Mouse (Mus musculus): ENCODE results near the gene Cldn3.

- TF ChIP-seq CTCF (IDR thresholded peaks at IDR 0.05; ENCODE audit: low read depth) (no peak), EP300 (IDR thresholded peaks at IDR 0.05; ENCODE audit: low read depth) (no peak)
These were observed 12.5 kb upstream of the Cldn3 start for GRCm38 (mm10) chr5:134973526-134973925.
